Mouse (Mus musculus): ENCODE data around the gene Myo3b.
A peak's percentile ranks its signal among the peaks of the same experiment; 100 is the strongest.
"Not testable (repeated sequence)": the region's sequence is repeated elsewhere in the genome, so short reads cannot be mapped to it uniquely, and the experiment has no call there.

Gene Myo3b

DNA sequence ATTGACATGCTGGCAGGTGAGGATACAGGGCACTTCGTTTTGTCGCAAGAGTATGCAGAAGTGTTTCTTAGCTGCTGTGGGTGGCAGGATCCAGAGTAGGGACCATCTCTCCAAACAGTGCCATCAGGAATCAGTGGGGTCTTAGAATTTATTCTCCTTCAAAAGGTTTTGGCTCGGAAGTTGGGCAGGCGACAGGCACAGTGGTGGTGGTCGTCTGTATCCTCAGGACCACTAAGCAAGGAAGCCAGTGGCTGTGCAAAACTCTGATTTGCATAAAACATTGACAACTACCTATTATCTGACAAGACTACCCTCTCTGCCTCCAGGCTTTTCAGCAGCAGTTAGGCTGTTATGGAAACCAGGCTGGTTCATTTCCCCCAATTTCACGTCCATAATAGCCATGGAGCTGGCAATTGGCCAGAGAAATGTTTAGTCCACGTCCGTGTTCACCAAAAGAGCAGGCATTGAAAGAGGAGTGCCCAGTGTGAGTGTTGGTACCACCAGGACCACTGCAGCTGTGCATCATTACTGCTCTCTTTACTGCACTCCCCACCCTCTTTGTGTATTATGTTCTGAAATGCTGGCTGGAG, 163.7 kb downstream of the Myo3b start:
- no peak for DNase-seq

DNA sequence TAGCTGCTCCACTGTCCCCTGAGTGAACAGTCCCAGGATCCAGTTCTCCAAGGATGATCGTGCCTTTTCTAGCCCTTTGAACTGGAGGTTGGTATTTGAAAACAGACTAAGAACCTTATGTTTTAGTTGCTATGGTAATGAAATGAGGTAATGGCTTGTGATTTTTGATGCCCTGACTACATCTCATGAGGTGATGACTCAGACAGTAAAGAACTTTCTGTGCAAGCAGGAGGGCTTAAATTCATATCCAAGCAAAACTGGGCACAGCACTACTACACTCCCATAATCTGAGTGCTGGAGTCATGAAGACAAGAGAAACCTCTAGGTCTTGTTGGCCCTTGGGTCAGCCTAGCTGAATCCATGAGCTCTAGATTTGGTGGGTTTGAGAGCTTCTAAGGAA, 169.5 kb downstream of the Myo3b start:
- no peak for DNase-seq

DNA sequence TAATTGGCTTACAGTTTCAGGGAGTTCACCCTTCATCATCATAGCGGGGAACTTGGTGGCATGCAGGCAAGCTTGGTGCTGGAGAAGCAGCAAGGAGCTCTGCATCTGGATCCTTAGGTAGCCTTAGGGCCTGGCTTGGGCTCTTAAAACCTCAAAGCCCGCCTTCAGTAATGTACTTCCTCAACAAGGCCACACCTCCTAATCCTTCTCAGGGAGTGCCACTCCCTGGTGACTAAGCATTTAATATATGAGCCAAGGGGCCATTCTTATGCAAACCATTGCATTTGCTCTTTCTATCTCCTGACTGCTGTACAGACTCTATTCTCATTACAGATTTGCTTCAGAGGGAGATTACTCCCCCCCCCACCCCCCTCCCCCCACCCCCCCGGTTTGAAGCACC, 170.9 kb downstream of the Myo3b start:
- DNase-seq, result no peak

DNA sequence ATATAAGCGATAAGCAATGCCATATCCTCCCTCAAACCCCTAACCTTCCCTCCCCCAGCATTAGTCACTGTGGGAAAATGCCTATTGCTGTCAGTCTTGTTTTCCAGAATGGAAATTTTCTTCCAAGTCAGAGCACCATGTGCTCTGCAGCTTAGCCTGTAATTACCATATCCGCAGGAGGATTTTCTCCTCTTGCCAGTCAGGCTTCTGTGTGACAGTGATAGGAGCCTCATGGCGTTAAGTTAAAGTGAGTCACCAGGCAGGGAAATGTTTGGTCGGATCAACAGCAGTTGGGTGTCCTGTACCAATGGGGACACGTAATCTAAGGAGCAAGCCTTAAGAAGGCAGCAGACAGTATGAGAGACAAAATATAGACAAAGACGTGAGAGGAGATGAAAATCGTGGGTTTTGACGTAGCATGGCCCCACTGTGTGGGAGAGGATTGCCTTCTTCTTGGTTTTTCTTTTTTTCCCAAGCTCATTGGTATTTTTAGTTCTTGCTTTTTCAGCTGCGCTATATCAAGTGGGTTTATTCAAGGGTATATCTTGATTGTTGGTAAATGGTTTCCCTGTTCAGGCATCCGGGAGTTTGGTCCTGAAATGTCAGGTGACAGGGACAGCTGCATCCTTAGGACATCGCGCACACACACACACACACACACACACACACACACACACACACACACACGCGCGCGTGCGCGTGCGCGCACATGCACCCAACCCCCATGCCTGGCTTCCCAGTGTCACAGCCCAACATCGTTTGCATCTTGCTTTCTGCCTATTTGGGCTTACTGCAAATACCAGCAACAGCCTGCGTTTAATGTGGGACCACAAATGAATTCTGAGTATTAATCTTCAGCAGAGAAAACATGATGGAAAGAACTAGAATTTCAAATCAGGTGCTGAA, 171.8 kb downstream of the Myo3b start:
- no peak for DNase-seq

- DNase-seq, result no peak
These were observed 175.5 kb downstream of the Myo3b start for GRCm38 (mm10) chr2:70214401-70214800.

GRCm38 (mm10) chr2:70217800-70218199, 178.9 kb downstream of the Myo3b start:
- no peak for DNase-seq

DNA sequence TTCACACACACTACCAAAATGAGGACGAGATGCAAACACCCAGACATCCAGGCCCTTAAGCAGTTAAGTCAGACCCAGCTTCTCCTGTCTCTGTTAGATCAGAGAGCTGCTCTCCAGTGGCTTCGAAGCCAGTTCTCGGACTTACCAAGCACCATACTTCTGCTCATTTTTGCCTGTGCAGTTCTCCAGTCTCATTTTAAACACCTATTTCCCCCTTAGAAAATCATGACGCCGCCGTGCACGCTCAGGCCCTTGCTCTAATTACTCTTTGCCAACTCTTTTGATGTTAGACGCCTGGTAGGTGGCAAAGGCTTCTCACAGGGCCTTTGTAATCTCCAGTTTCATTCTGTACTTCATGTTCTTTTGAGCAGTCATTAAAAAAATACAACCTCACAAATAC, 179.5 kb downstream of the Myo3b start:
- DNase-seq, result no peak

DNA sequence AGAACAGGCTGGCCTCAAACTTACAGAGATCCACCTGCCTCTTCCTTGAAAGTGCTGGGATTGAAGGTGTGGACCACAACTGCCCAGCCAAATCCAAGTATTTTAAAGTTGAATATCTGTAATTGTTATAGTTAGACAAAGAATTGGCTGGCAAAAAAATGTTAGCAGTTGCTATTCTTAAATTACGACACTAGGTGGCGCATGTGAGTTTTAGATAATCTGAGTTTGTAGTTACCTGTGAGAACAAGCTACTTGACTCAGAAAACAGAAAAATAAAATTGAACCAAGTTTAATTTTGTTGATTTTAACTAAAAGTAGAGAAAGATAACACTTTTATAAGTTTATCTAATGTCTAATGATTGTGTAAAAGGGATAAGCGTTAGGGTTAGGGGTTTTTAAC, 187.8 kb downstream of the Myo3b start:
- DNase-seq, result no peak

GRCm38 (mm10) chr2:70234450-70234849, 195.5 kb downstream of the Myo3b start:
- DNase-seq, result not testable (repeated sequence)

GRCm38 (mm10) chr2:70245981-70246380, 207.1 kb downstream of the Myo3b start:
- DNase-seq, result no peak

GRCm38 (mm10) chr2:70248616-70249015, 209.7 kb downstream of the Myo3b start:
- peak; percentile 46 to 65 for DNase-seq

GRCm38 (mm10) chr2:70249872-70250271, 210.9 kb downstream of the Myo3b start:
- DNase-seq, result no peak

GRCm38 (mm10) chr2:70251256-70251655, 212.3 kb downstream of the Myo3b start:
- DNase-seq, result no peak

DNA sequence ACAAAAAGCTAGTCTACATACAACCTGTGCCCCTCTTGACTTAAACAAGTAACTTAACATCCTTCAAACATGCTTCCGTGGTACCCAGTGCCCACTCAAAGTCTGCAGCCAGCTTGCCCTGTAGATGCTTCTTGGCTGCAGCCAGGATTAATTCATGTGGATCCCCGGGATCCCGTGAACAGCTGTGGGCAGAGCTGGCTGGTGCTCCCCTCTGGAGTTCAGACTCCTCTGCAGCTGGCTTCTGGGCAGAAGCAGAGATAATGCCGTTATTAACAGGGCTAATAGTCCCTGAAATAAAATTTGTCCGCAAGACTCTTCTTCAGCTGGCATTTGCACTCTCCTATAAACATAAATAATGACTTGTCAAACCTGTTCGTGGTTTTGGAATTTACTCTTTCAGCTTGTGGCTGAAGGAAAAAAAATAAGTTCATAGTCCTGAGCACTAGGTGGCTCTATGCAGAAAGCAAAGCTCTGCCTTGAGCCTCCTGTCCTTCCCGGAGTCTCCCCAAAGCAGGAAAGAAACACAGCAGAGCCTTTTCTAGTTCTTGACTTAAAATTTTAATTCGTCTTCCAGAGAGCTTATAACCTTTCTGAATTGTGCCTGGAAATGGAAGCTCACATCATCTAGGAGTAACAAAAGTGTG, 220.6 kb downstream of the Myo3b start:
- peak; percentile 14 to 43 for DNase-seq

- no peak for DNase-seq
These were observed 221.8 kb downstream of the Myo3b start for GRCm38 (mm10) chr2:70260646-70261195.

- no peak for DNase-seq
These were observed 223.0 kb downstream of the Myo3b start for GRCm38 (mm10) chr2:70261703-70262564.

DNA sequence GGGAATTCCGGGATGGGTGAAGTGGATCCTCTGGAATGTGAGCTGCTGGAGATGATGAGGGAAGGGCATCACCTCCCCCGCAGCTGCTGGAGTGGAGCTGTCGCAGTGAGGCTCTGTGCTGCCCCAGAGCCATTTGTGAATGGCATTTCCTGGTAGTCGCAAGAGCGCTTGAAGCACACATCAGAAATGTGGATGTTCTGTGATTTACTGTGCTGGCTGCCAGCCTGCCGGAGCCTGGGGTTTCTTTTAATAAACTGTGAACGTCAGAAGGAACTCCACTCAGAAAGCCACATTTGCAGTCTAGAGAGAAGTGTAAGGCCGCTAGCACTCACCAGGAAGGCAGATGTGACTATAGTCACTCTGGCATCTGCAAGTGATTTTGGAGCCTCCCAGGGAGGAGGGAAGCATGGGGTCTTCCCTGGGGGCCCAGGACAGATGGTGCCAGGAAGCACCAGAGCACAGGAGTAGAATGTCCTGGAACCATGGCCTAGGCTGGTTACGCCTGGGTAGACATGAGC, 223.7 kb downstream of the Myo3b start:
- DNase-seq, result no peak

DNA sequence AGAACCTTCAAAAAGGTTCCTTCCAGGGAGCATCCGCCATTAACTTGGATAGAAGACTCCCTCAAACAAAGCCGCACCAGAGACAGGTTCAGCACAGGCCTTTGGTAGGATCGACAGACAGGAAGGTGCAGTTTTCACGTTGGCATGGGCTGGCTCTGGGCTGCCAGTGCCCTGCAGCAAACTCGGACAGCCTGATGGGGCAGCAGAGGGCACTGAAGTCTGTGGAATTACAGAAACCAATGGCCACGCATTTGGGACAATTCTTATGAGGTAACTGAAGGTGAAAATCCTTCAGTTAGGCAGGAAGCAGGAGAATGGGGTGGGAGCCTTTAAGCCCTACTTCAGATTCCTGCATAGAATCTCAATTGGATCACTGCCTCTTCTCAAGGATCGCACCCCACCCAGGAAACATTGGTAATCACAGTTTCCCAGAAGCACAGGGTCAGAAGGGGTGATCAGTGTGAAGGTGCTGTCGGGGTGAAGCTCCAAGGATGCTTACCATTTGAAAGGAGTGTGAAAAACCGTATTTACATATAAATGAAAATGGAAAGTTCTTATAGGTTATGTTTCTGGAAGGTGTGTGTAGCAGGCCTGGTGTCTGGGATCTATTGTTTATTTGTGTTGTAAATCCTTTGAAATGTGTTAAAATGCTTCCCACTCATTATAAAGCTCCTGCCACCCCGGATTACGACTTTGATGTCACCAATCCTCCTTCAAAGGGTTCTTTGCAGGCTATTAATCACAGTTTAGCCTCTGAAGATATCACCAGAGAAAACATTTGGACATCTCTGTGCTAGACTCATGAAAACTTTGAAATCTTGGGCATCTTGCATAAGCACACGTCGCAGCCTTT, 239.7 kb downstream of the Myo3b start:
- peak; percentile 59 for DNase-seq

DNA sequence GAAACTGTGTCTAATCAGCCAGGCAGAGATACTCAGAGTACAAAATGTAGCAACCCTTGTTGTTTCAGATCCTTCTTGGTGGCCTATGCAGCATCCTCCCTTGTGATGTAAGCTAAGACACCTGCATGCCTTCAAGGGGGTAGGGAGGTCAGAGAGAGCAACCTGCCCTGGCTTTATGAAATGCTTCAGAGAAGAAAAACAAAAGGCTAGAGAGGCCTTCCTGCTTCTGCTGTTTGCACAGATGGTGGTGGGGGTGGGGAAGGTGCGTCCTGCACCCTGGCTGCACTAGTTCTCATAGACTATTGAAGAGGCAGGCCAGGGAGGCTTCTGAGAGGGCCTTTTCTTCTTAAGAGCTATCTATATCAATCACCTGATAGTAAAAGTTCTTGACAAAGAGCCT, 245.2 kb downstream of the Myo3b start:
- DNase-seq, result no peak

GRCm38 (mm10) chr2:70291063-70291462, 252.1 kb downstream of the Myo3b start:
- DNase-seq, result no peak

- DNase-seq, result no peak
These were observed 253.8 kb downstream of the Myo3b start for GRCm38 (mm10) chr2:70292776-70293175.

Measured in kidney, postnatal 25 days (tissue).